Mouse (Mus musculus): ENCODE results near the gene Gm3033. TPM values are rescaled to one million over a fixed set of nuclear protein-coding genes. Genes with fewer than 3 reads are reported as not detected.

Gene Gm3033
- not detected for total RNA-seq (2023)

DNA sequence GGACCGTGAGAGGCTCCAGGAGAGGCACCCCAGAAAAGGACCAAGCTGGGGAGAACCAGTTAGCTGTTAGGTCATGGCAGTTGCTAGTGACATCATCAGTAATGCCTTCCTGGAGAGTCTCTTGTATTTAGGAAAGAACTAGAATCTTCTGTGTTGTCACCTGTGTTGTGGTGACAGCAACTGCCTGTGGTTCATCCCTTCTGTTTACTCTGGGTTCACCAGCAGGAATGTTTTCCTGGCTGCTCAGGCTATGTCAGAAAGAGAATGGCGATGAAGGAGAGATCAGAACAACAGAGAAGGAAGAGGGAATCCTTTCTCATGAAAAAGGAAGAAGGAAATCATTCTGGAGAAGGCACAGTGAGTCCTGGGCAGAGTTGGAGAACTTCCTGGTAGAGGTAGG lies at the start of gene Gm3033:
Gm3033 (plus strand) TSS at position 301 of the 400 bp plus-strand sequence.

GRCm38 (mm10) chr14:3809774-3810173 lies 36.3 kb upstream of the Gm3033 start, which contains the start of gene Gm3002:
Gene Gm3002, plus strand, starts transcription at chr14:3810074.

GRCm38 (mm10) chr14:3883872-3884271 lies 37.8 kb downstream of the Gm3033 start, which contains the start of gene Gm2916:
Gene Gm2916, plus strand, starts transcription at chr14:3884172.

Other genes with a start within 250 kb of the Gm3033 start
- not detected for gene Gm3012, start 211.7 kb upstream of the Gm3033 start, total RNA-seq (2023)
- not detected for gene Gm3020, start 194.2 kb upstream of the Gm3033 start, total RNA-seq (2023)
- not detected for gene Gm3043, start 157.5 kb upstream of the Gm3033 start, total RNA-seq (2023)
- gene Gm3002, start 36.2 kb upstream of the Gm3033 start, total RNA-seq (2023): not detected
- not detected for gene Gm2916, start 37.9 kb downstream of the Gm3033 start, total RNA-seq (2023)
- gene Gm3029, start 85.5 kb downstream of the Gm3033 start, total RNA-seq (2023): not detected
- gene Gm3095, start 117.3 kb downstream of the Gm3033 start, total RNA-seq (2023): not detected
- gene Gm3099, start 152.1 kb downstream of the Gm3033 start, total RNA-seq (2023): not detected
- gene Gm5796, start 177.7 kb downstream of the Gm3033 start, total RNA-seq (2023): not detected
- not detected for gene Gm3115, start 237.9 kb downstream of the Gm3033 start, total RNA-seq (2023)